Mouse (Mus musculus): ENCODE results near the gene Pramef6. TPM values are rescaled to one million over a fixed set of nuclear protein-coding genes. Genes with fewer than 3 reads are reported as not detected.
"Not testable (repeated sequence)": the region's sequence is repeated elsewhere in the genome, so short reads cannot be mapped to it uniquely, and the experiment has no call there.

Gene Pramef6
- polyA plus RNA-seq (2015; fragmentation: Nextera tagmentation; extraction: Ambion mirVana), result not detected in 2 replicates

- not testable (repeated sequence) for H3K4me3 ChIP-seq (ENCODE audit: low read length); H3K36me3 ChIP-seq (ENCODE audit: insufficient read depth, low read length); H3K9me3 ChIP-seq (ENCODE audit: low read length); H3K27ac ChIP-seq (ENCODE audit: low read length); H3K4me2 ChIP-seq (replicated peaks; ENCODE audit: low read depth, low read length); H3K9ac ChIP-seq (replicated peaks; ENCODE audit: low read length); H3K4me1 ChIP-seq (ENCODE audit: insufficient read depth, low read length); ATAC-seq (ENCODE audit: low FRiP score, low TSS enrichment); H3K27me3 ChIP-seq (ENCODE audit: insufficient read depth, low read length)
- 89% methylated on average over 1 of the region's 1 CpGs for WGBS
These were observed at the start of gene Pramef6 for GRCm38 (mm10) chr4:143900280-143900679. TSS of gene Pramef6 (minus strand) at chr4:143900380.

GRCm38 (mm10) chr4:143894406-143894805 is 5.8 kb downstream of the Pramef6 start:
- ATAC-seq (ENCODE audit: low FRiP score, low TSS enrichment); H3K27ac ChIP-seq (ENCODE audit: low read length); H3K4me3 ChIP-seq (ENCODE audit: low read length); H3K4me1 ChIP-seq (ENCODE audit: insufficient read depth, low read length); H3K36me3 ChIP-seq (ENCODE audit: insufficient read depth, low read length); H3K27me3 ChIP-seq (ENCODE audit: insufficient read depth, low read length); H3K4me2 ChIP-seq (replicated peaks; ENCODE audit: low read depth, low read length); H3K9ac ChIP-seq (replicated peaks; ENCODE audit: low read length): not testable (repeated sequence)
- H3K9me3 ChIP-seq (ENCODE audit: low read length), result peaks cover 16% of the 10 kb centered on the region
- WGBS, result 80% methylated on average over 3 of the region's 3 CpGs

DNA sequence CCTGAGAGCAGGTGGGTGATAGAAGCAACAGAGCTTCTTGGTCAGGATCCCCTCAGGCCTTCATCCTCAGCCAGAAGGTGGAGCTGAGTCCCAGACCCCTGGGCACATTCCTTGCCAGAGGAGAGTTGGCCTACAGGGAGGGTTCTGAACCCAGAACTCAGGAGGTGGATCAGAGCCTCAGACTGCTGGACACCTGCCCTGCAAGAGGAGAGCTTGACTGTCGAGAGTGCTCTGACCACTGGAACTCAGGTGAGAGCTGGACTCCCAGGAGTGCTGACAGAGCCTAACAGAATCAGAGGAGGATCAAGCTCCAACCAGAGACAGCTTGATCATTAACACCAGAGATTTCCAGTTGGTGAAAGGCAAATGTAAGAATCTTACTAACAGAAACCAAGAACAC is 17.8 kb downstream of the Pramef6 start:
- H3K4me3 ChIP-seq (ENCODE audit: low read length); ATAC-seq (ENCODE audit: low FRiP score, low TSS enrichment): not testable (repeated sequence)
- WGBS, result 89% methylated on average over 1 of the region's 1 CpGs

GRCm38 (mm10) chr4:143846197-143846596 is 54.0 kb downstream of the Pramef6 start, which contains the start of gene Gm13103:
TSS of gene Gm13103 (plus strand) at chr4:143846497.
- not testable (repeated sequence) for H3K27ac ChIP-seq (ENCODE audit: low read length); ATAC-seq (ENCODE audit: low FRiP score, low TSS enrichment); H3K9me3 ChIP-seq (ENCODE audit: low read length); H3K4me1 ChIP-seq (ENCODE audit: insufficient read depth, low read length); H3K4me2 ChIP-seq (replicated peaks; ENCODE audit: low read depth, low read length); H3K4me3 ChIP-seq (ENCODE audit: low read length); H3K36me3 ChIP-seq (ENCODE audit: insufficient read depth, low read length); H3K27me3 ChIP-seq (ENCODE audit: insufficient read depth, low read length); H3K9ac ChIP-seq (replicated peaks; ENCODE audit: low read length)

More for the DNA sequence above, 17.8 kb downstream of the Pramef6 start:
- not testable (repeated sequence) for H3K4me2 ChIP-seq (replicated peaks; ENCODE audit: low read depth, low read length); H3K9ac ChIP-seq (replicated peaks; ENCODE audit: low read length); H3K27ac ChIP-seq (ENCODE audit: low read length); H3K27me3 ChIP-seq (ENCODE audit: insufficient read depth, low read length); H3K9me3 ChIP-seq (ENCODE audit: low read length); H3K36me3 ChIP-seq (ENCODE audit: insufficient read depth, low read length); H3K4me1 ChIP-seq (ENCODE audit: insufficient read depth, low read length)

Other genes starting within 250 kb of the Pramef6 start
- not detected in 2 replicates for gene Gm13088, start 243.1 kb downstream of the Pramef6 start, polyA plus RNA-seq (2015; fragmentation: Nextera tagmentation; extraction: Ambion mirVana)
- gene Gm13089, start 197.7 kb downstream of the Pramef6 start, polyA plus RNA-seq (2015; fragmentation: Nextera tagmentation; extraction: Ambion mirVana), result not detected in 2 replicates
- gene Gm13078, start 180.9 kb downstream of the Pramef6 start, polyA plus RNA-seq (2015; fragmentation: Nextera tagmentation; extraction: Ambion mirVana), result not detected in 2 replicates
- gene Gm13023, start 111.0 kb downstream of the Pramef6 start, polyA plus RNA-seq (2015; fragmentation: Nextera tagmentation; extraction: Ambion mirVana), result not detected in 2 replicates
- gene Gm13084, start 84.3 kb downstream of the Pramef6 start, polyA plus RNA-seq (2015; fragmentation: Nextera tagmentation; extraction: Ambion mirVana), result not detected in 2 replicates
- gene Gm13103, start 53.9 kb downstream of the Pramef6 start, polyA plus RNA-seq (2015; fragmentation: Nextera tagmentation; extraction: Ambion mirVana), result not detected in 2 replicates
- gene Pramef25, start 50.6 kb upstream of the Pramef6 start, polyA plus RNA-seq (2015; fragmentation: Nextera tagmentation; extraction: Ambion mirVana), result not detected in 2 replicates
- not detected in 2 replicates for gene Gm13101, start 66.6 kb upstream of the Pramef6 start, polyA plus RNA-seq (2015; fragmentation: Nextera tagmentation; extraction: Ambion mirVana)
- not detected in 2 replicates for gene Pramef17, start 94.0 kb upstream of the Pramef6 start, polyA plus RNA-seq (2015; fragmentation: Nextera tagmentation; extraction: Ambion mirVana)
- not detected in 2 replicates for gene Pramel4, start 158.7 kb upstream of the Pramef6 start, polyA plus RNA-seq (2015; fragmentation: Nextera tagmentation; extraction: Ambion mirVana)
- gene Gm13102, start 206.1 kb upstream of the Pramef6 start, polyA plus RNA-seq (2015; fragmentation: Nextera tagmentation; extraction: Ambion mirVana), result not detected in 2 replicates

Data from kidney, embryonic 16.5 days (tissue).